Mouse (Mus musculus) splenic B cell, adult 2 months (primary cell): Measurements from ENCODE around the gene Themis2.
"Not testable (repeated sequence)": the region's sequence is repeated elsewhere in the genome, so short reads cannot be mapped to it uniquely, and the experiment has no call there.

Source experiments
- DNase-seq: peaks from one replicate; pipeline ENCODE4 v3.0.0-alpha.2; 2011; ENCODE audit warnings: low read depth, low spot score
- H3K27me3 ChIP-seq: 2 replicates; pipeline ENCODE4 v1.6.1; 2012; ENCODE audit warnings: mild to moderate bottlenecking, low read length, moderate library complexity, mixed read lengths; ENCODE audit not compliant: control insufficient read depth, poor library complexity, insufficient read depth, severe bottlenecking
- H3K36me3 ChIP-seq: 2 replicates; pipeline ENCODE4 v1.6.1; 2012; ENCODE audit warnings: mild to moderate bottlenecking, low read length, moderate library complexity, mixed read lengths; ENCODE audit not compliant: control insufficient read depth, poor library complexity, insufficient read depth, severe bottlenecking

Gene Themis2

GRCm38 (mm10) chr4:132749258-132749982, 46.8 kb downstream of the Themis2 start:
- Histone ChIP-seq H3K27me3 (no peaks in the 10 kb centered on the region), H3K36me3 (no peaks in the 10 kb centered on the region)
- DNase-seq = no peak

- no peak for DNase-seq
- Histone ChIP-seq H3K36me3 (no peaks in the 10 kb centered on the region), H3K27me3 (no peaks in the 10 kb centered on the region)
Observed at GRCm38 (mm10) chr4:132748778-132749177, 47.4 kb downstream of the Themis2 start.

GRCm38 (mm10) chr4:132747664-132748259, 48.4 kb downstream of the Themis2 start:
- no peaks in the 10 kb centered on the region for H3K27me3 ChIP-seq

GRCm38 (mm10) chr4:132746911-132747517, 49.2 kb downstream of the Themis2 start:
- peak; percentile 29 for DNase-seq
- Histone ChIP-seq H3K27me3 (no peaks in the 10 kb centered on the region), H3K36me3 (no peaks in the 10 kb centered on the region)

More at GRCm38 (mm10) chr4:132747664-132748259, 48.4 kb downstream of the Themis2 start:
- no peaks in the 10 kb centered on the region for H3K36me3 ChIP-seq
- DNase-seq = peak; percentile 75

GRCm38 (mm10) chr4:132743992-132744911, 51.9 kb downstream of the Themis2 start:
- H3K36me3 ChIP-seq = no peaks in the 10 kb centered on the region
- no peak for DNase-seq

GRCm38 (mm10) chr4:132741491-132741890, 54.7 kb downstream of the Themis2 start:
- DNase-seq = no peak
- Histone ChIP-seq H3K36me3 (no peaks in the 10 kb centered on the region), H3K27me3 (no peaks in the 10 kb centered on the region)

More at GRCm38 (mm10) chr4:132743992-132744911, 51.9 kb downstream of the Themis2 start:
- no peaks in the 10 kb centered on the region for H3K27me3 ChIP-seq

- H3K27me3 ChIP-seq, DNase-seq, H3K36me3 ChIP-seq: not testable (repeated sequence)
Observed at GRCm38 (mm10) chr4:132737154-132737553, 59.0 kb downstream of the Themis2 start.

- Histone ChIP-seq H3K36me3 (no peaks in the 10 kb centered on the region), H3K27me3 (no peaks in the 10 kb centered on the region)
- DNase-seq = peak; percentile 28
Observed at GRCm38 (mm10) chr4:132735894-132736293, 60.3 kb downstream of the Themis2 start.

- no peak for DNase-seq
- Histone ChIP-seq H3K36me3 (no peaks in the 10 kb centered on the region), H3K27me3 (no peaks in the 10 kb centered on the region)
Observed at GRCm38 (mm10) chr4:132735389-132735788, 60.8 kb downstream of the Themis2 start.

GRCm38 (mm10) chr4:132734766-132735165, 61.4 kb downstream of the Themis2 start:
- Histone ChIP-seq H3K36me3 (no peaks in the 10 kb centered on the region), H3K27me3 (no peaks in the 10 kb centered on the region)
- DNase-seq = no peak

GRCm38 (mm10) chr4:132733071-132733770, 63.0 kb downstream of the Themis2 start:
- no peaks in the 10 kb centered on the region for H3K27me3 ChIP-seq
- DNase-seq = no peak

GRCm38 (mm10) chr4:132732148-132732684, 64.0 kb downstream of the Themis2 start, which contains the start of gene Xkr8:
TSS of gene Xkr8 (minus strand) at chr4:132732546.
- H3K36me3 ChIP-seq = no peaks in the 10 kb centered on the region
- peak; percentile 92 for DNase-seq
- no peaks in the 10 kb centered on the region for H3K27me3 ChIP-seq

More at GRCm38 (mm10) chr4:132733071-132733770, 63.0 kb downstream of the Themis2 start:
- no peaks in the 10 kb centered on the region for H3K36me3 ChIP-seq
